Mouse (Mus musculus): ENCODE measurements around the gene Phldb1.

DNA sequence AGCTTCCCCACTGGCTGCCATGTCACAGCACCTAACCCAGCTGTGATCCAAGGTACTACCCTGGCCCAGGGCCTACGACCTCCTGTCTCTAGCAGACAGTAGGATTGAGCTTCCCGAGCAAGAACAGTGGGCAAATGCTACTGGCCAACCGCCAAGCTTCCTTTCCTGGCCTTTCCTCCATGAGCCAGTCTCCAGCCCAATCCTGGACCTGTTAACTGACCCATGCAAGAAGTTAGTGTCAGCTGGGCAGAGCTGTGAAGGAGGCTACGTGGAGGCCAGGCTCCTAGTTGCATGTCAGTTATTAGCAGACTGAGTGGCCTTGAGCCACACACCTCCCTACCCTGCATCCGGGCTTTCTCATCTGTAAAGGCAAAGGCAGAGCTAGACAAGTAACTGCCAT is 35.3 kb downstream of the Phldb1 start:
- no peak for TF ChIP-seq CTCF (IDR thresholded peaks at IDR 0.05; ENCODE audit: borderline replicate concordance, extremely low read depth, insufficient read depth, insufficient read length)
- no peak for TF ChIP-seq POLR2A (IDR thresholded peaks at IDR 0.05; ENCODE audit: borderline replicate concordance, extremely low read depth, insufficient read depth, insufficient read length, poor library complexity, severe bottlenecking)
